Mouse (Mus musculus) CH12.LX (cell line): ENCODE measurements around the gene Rtl5.

Experiments
- CTCF ChIP-seq, 2 experiments: IDR thresholded peaks in 1 of 2; conservative IDR thresholded peaks in 1 of 2; 2 replicates each; pipeline ENCODE4 v1.5.1; 2011 to 2012; ENCODE audit warnings: low read depth in 2 of 2, low read length in 2 of 2, improper control_type of control experiment in 1 of 2, inconsistent platforms in 1 of 2, mild to moderate bottlenecking in 1 of 2, moderate library complexity in 1 of 2
- EP300 ChIP-seq: IDR thresholded peaks from 2 replicates; pipeline ENCODE4 v1.6.1; 2011; ENCODE audit warnings: low read length, improper control_type of control experiment
- POLR2A ChIP-seq: IDR thresholded peaks from 2 replicates; pipeline ENCODE4 v1.6.1; 2011; ENCODE audit warnings: low read depth, mild to moderate bottlenecking, improper control_type of control experiment, low read length

DNA sequence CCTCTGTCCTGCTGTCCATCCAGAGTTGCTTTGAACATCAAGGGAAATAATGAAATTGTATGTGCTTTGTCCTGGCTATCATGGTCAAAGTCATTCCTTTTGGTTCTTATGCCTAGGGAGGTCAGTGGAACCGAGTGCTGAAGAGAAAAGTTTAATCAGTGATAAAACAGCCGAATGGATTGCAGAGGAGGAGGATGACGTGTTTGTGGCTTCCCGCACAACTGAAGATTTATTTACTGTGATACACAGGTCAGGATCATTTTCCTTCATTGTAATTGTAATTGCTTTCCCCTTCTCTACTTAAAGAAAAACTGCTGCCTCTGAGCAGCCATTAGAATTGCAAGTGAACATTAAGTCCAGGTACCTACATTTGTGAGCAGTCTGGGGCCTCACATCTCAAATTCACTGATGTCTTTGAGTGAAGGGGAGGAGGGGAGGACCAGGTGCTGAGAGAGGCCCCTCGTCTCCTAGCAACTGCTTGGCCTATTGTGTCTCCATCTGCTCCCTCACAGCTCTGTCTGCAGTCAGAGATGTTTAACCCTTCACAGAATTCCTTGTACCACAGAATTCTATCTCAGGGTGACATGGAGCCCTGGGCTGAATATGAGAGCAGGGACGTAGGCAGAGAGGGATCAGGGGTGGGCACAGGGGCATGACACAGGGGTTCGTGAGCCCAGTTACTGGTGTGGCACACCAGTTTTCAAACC, 10.6 kb upstream of the Rtl5 start:
- TF ChIP-seq POLR2A (no peak), EP300 (no peak), CTCF (conservative IDR thresholded peaks at IDR 0.05 in 1 of 2, IDR thresholded peaks at IDR 0.05 in 1 of 2; ENCODE audit: low read depth in 2 of 2, low read length in 2 of 2) (no peak)
